Mouse (Mus musculus) thymus, adult 2 months (tissue): ENCODE results near the gene Utp11.

Experiments
- CTCF ChIP-seq: fragments of 200-500 bp; IDR thresholded peaks from 2 replicates; pipeline ENCODE4 v1.5.1; 2012; ENCODE audit warnings: mild to moderate bottlenecking, control low read depth, low read length, moderate library complexity, borderline replicate concordance; ENCODE audit not compliant: control insufficient read depth, poor library complexity, insufficient read depth; ENCODE audit errors: extremely low read depth
- POLR2A ChIP-seq: fragments of 200-500 bp; IDR thresholded peaks from 2 replicates; pipeline ENCODE4 v1.6.1; 2012; ENCODE audit warnings: mild to moderate bottlenecking, low read length, control low read depth, moderate library complexity; ENCODE audit not compliant: control insufficient read depth, poor library complexity, insufficient read depth; ENCODE audit errors: extremely low read depth

- TF ChIP-seq CTCF (no peak), POLR2A (no peak)
Measured at GRCm38 (mm10) chr4:124736952-124737351, 43.6 kb upstream of the Utp11 start.
